Mouse (Mus musculus): ENCODE measurements around the gene Gm28919.
"Not testable (repeated sequence)": the region's sequence is repeated elsewhere in the genome, so short reads cannot be mapped to it uniquely, and the experiment has no call there.

The Gm28919 gene

GRCm38 (mm10) chrY:6583246-6583645, at the start of gene Gm28919:
TSS of gene Gm28919 (plus strand) at chrY:6583546.
- DNase-seq (ENCODE audit: low read depth in 2 of 2, low spot score in 2 of 2), result not testable (repeated sequence)
